Mouse (Mus musculus): ENCODE measurements around the gene Crcp. TPM values are rescaled to one million over a fixed set of nuclear protein-coding genes. Genes with fewer than 3 reads are reported as not detected.

Crcp gene
- 38.0 and 54.7 TPM in 2 replicates for polyA plus RNA-seq (2015; fragmentation: Nextera tagmentation; extraction: Ambion mirVana)

DNA sequence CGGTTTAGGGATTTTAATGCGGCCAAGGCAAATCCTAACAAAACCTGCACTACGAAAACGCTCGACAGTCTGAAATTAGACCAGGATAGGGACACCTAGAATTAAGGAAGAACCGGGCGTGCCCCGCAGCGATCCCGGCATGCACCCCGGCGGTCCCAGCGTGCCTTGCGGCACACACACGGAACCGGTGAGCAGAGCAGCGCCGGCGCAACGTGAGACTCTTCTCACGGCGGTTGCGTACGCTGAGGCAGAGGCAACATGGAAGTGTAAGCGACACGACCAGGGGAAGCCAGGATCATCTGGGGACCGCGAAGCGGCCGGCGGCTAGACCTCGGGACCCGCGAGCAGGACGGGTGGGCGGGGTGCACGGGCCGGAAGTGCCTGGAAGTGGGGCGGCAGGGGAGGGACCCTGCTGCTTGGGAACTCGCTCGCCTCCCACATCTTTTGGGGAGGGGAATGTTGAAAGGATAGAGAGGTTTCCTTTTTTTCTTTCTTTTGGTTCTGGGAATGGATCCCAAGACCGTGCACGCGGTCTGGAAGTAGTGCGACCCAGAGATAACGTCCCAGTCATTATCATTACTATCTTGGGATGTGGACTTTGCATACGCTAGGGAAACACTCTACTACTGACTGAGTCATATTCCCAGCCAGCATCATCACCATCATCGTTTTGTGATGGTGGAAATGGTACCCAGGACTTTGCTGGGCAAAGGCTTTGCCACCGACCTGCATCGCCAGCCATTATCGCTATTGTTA is at the start of gene Crcp, which contains the start of gene Asl:
TSS of gene Crcp (plus strand) at position 149 of the 756 bp plus-strand sequence.
TSS of gene Asl (minus strand) at position 106 of the 756 bp plus-strand sequence.

DNA sequence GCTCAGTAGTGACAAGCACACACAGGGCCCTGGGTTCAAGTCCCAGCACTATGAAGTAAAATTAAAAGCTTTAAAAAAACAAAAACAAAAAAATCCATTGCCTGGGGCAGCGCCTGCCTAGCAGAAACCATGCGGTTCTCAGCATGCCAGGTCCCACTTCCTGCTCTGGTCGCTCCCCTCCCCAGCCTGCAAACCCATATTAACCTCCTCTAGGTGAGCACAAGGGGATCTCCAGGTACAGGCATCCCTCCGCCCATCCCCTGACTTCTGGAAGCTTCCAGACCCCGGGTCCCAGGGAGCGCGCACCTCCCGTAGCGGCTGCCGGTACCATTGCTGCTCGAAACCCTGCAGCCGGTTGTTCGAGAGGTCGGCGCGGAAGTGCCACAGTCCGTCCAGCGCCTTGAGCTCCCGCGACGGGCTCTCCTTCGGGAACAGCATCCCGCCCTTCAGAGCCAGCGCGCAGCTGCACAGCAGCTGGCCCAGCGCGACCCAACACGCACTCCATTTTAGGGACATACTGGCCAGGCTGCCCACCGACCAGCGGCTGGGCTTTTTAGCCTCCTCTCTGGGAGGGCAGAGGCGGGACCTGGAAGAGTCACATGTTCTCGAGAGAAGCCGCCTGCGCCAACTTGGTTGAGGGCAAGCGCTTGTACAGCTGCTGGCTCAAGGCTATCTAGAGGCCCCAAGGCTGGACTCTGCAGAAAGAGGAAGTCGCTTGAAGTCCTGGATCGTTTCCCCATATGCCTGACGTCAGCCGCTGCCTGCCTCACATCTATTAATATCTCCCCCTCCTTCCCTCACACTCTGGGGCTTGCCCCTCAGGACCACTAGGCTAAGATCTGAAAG is 26.6 kb upstream of the Crcp start, which contains the start of gene Gusb:
TSS of gene Gusb (minus strand) at position 749 of the 846 bp plus-strand sequence.

DNA sequence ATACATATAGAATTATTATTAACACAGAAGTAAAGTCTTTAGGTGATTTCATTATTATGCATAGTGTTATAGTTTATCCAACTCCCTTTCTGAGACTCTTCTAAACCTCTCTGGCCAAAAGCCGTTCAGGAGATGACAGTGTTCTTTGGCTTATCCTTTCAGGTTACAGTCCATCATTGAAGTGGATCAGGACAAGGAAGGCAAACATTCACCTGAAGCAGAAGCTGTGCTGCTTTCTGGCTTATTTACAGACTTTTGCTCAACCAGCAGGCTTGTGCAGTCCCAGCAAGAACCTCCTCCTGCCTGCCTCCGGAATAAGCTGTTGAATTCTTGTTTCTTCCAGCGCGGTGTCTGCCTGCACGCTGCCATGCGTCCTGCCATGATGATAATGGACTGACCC is 43.9 kb downstream of the Crcp start, which contains the start of gene Tpst1:
TSS of gene Tpst1 (plus strand) at position 301 of the 400 bp plus-strand sequence.

Other genes with a start within 250 kb of the Crcp start
- gene Psph, start 241.8 kb upstream of the Crcp start, polyA plus RNA-seq (2015; fragmentation: Nextera tagmentation; extraction: Ambion mirVana), result 36.9 and 40.3 TPM in 2 replicates
- gene Sumf2, start 182.3 kb upstream of the Crcp start, polyA plus RNA-seq (2015; fragmentation: Nextera tagmentation; extraction: Ambion mirVana), result 57.7 and 68.0 TPM in 2 replicates
- 1,691 and 2,228 TPM in 2 replicates for gene Chchd2, start 141.8 kb upstream of the Crcp start, polyA plus RNA-seq (2015; fragmentation: Nextera tagmentation; extraction: Ambion mirVana)
- gene Zbed5, start 133.6 kb upstream of the Crcp start, polyA plus RNA-seq (2015; fragmentation: Nextera tagmentation; extraction: Ambion mirVana), result 3.5 and 4.7 TPM in 2 replicates
- gene Phkg1, start 130.7 kb upstream of the Crcp start, polyA plus RNA-seq (2015; fragmentation: Nextera tagmentation; extraction: Ambion mirVana), result 0.20 and 0.59 TPM in 2 replicates
- 8.0 and 11.9 TPM in 2 replicates for gene Nupr1l, start 120.8 kb upstream of the Crcp start, polyA plus RNA-seq (2015; fragmentation: Nextera tagmentation; extraction: Ambion mirVana)
- 13.8 and 16.8 TPM in 2 replicates for gene Vkorc1l1, start 87.3 kb upstream of the Crcp start, polyA plus RNA-seq (2015; fragmentation: Nextera tagmentation; extraction: Ambion mirVana)
- gene Gusb, start 26.2 kb upstream of the Crcp start, polyA plus RNA-seq (2015; fragmentation: Nextera tagmentation; extraction: Ambion mirVana), result 46.5 and 65.9 TPM in 2 replicates
- gene Asl, start within 50 bp of the Crcp start, polyA plus RNA-seq (2015; fragmentation: Nextera tagmentation; extraction: Ambion mirVana), result 92.5 and 127 TPM in 2 replicates
- gene Tpst1, start 44.0 kb downstream of the Crcp start, polyA plus RNA-seq (2015; fragmentation: Nextera tagmentation; extraction: Ambion mirVana), result 69.9 and 78.5 TPM in 2 replicates
- 4.8 and 5.1 TPM in 2 replicates for gene Kctd7, start 115.6 kb downstream of the Crcp start, polyA plus RNA-seq (2015; fragmentation: Nextera tagmentation; extraction: Ambion mirVana)
- gene Rabgef1, start 142.5 kb downstream of the Crcp start, polyA plus RNA-seq (2015; fragmentation: Nextera tagmentation; extraction: Ambion mirVana), result 15.2 and 30.8 TPM in 2 replicates
- gene Tmem248, start 187.8 kb downstream of the Crcp start, polyA plus RNA-seq (2015; fragmentation: Nextera tagmentation; extraction: Ambion mirVana), result 35.6 and 41.4 TPM in 2 replicates
- 76.2 and 103 TPM in 2 replicates for gene Sbds, start 226.2 kb downstream of the Crcp start, polyA plus RNA-seq (2015; fragmentation: Nextera tagmentation; extraction: Ambion mirVana)
- 17.2 and 28.8 TPM in 2 replicates for gene Tyw1, start 226.3 kb downstream of the Crcp start, polyA plus RNA-seq (2015; fragmentation: Nextera tagmentation; extraction: Ambion mirVana)